Mouse (Mus musculus) kidney, adult 2 months (tissue): ENCODE results near the gene Igfbp4. TPM values are rescaled to one million over a fixed set of nuclear protein-coding genes. Genes with fewer than 3 reads are reported as not detected.

Experiments
- DNase-seq: peaks from one replicate; pipeline ENCODE4 v3.0.0; 2021
- H3K27ac ChIP-seq: fragments of 200-500 bp; 2 replicates; pipeline ENCODE4 v1.5.1; 2012; ENCODE audit warnings: low read depth, low read length, control low read depth, inconsistent platforms; ENCODE audit not compliant: insufficient read depth
- H3K27me3 ChIP-seq: fragments of 200-500 bp; replicated peaks from 2 replicates; pipeline ENCODE4 v1.6.1; 2012; ENCODE audit warnings: mild to moderate bottlenecking, moderate library complexity, low read length, inconsistent platforms; ENCODE audit not compliant: control insufficient read depth, insufficient read depth
- H3K36me3 ChIP-seq: fragments of 200-500 bp; 2 replicates; pipeline ENCODE4 v1.6.1; 2012; ENCODE audit warnings: mild to moderate bottlenecking, moderate library complexity, low read length, inconsistent platforms; ENCODE audit not compliant: control insufficient read depth, insufficient read depth
- H3K4me1 ChIP-seq: fragments of 200-500 bp; 2 replicates; pipeline ENCODE4 v1.6.1; 2011; ENCODE audit warnings: low read length; ENCODE audit not compliant: control insufficient read depth, insufficient read depth
- H3K4me3 ChIP-seq: fragments of 200-500 bp; 2 replicates; pipeline ENCODE4 v1.5.1; 2011; ENCODE audit warnings: mild to moderate bottlenecking, low read depth, low read length, control low read depth; ENCODE audit not compliant: insufficient read depth
- CTCF ChIP-seq: fragments of 200-500 bp; conservative IDR thresholded peaks from 2 replicates; pipeline ENCODE4 v1.5.1; 2011; ENCODE audit warnings: low read depth, mild to moderate bottlenecking, control low read depth, low read length, moderate library complexity, mixed read lengths; ENCODE audit not compliant: insufficient read depth, insufficient read length
- POLR2A ChIP-seq: fragments of 200-500 bp; IDR thresholded peaks from one replicate; pipeline ENCODE4 v1.6.1; 2011; ENCODE audit warnings: low read depth, low read length, control low read depth
- WGBS: fragments of 180-500 bp; shearing (Covaris S2); methylation state at CpG from one replicate; pipeline ENCODE4 v1.1.7; 2018; 5-methylcytosine and 5-hydroxymethylcytosine counted together
- polyA plus RNA-seq: library from polyadenylated mRNA; depleted of rRNA; stranded (reverse); fragments of >200 nt; gene quantifications from 2 replicates; pipeline ENCODE4 v1.2.3, GENCODE M21; 2012

Gene Igfbp4
- polyA plus RNA-seq, 1 experiment, result 1,152 TPM

GRCm38 (mm10) chr11:99060435-99060834 is 19.4 kb downstream of the Igfbp4 start:
- H3K27ac ChIP-seq, result no peak overlapping the region
- H3K27me3 ChIP-seq, result no peaks in the 10 kb centered on the region
- no peaks in the 10 kb centered on the region for H3K36me3 ChIP-seq
- no peaks in the 10 kb centered on the region for H3K4me1 ChIP-seq
- no peak for DNase-seq
- H3K4me3 ChIP-seq, result no peak overlapping the region
- 66% methylated on average over 3 of the region's 3 CpGs for WGBS
- no peak for TF ChIP-seq CTCF
- TF ChIP-seq POLR2A, result no peak

- Histone ChIP-seq H3K36me3 (no peaks in the 10 kb centered on the region), H3K4me3 (no peak overlapping the region), H3K4me1 (no peaks in the 10 kb centered on the region), H3K27me3 (no peaks in the 10 kb centered on the region), H3K27ac (no peak overlapping the region)
- 96% methylated on average over 7 of the region's 7 CpGs for WGBS
- no peak for DNase-seq
- TF ChIP-seq POLR2A, result no peak
- no peak for TF ChIP-seq CTCF
Observed at GRCm38 (mm10) chr11:99062661-99063060, 21.6 kb downstream of the Igfbp4 start.

GRCm38 (mm10) chr11:99063406-99064131 is 22.5 kb downstream of the Igfbp4 start:
- DNase-seq, result no peak
- Histone ChIP-seq H3K4me3 (no peak overlapping the region), H3K4me1 (no peaks in the 10 kb centered on the region), H3K27ac (no peak overlapping the region), H3K36me3 (no peaks in the 10 kb centered on the region), H3K27me3 (no peaks in the 10 kb centered on the region)
- TF ChIP-seq POLR2A, result no peak
- TF ChIP-seq CTCF, result no peak
- 88% methylated on average over 8 of the region's 8 CpGs for WGBS

GRCm38 (mm10) chr11:99065353-99065752 is 24.3 kb downstream of the Igfbp4 start:
- Histone ChIP-seq H3K27me3 (no peaks in the 10 kb centered on the region), H3K27ac (no peak overlapping the region), H3K36me3 (no peaks in the 10 kb centered on the region), H3K4me3 (no peak overlapping the region), H3K4me1 (no peaks in the 10 kb centered on the region)
- TF ChIP-seq CTCF (no peak), POLR2A (no peak)
- DNase-seq, result no peak
- WGBS, result 84% methylated on average over 3 of the region's 3 CpGs

DNA sequence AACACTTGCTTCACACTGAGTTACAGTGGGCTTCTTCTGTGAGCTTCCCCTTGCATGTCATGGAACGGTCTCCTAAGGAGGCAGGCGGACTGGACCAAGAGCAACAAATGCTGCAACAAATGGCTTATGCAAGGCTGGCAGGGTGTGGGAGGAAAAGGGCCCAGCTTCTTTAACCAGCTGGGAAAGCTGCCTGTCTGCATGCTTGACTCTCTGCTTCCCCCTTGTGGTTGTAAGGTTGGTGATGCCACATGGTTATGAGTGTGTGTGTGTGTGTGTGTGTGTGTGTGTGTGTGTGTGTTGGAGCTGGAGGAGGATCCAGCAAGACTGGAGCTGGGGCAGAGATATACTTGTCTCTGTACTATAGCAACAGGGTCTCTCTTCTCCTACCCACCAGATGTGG is 24.9 kb downstream of the Igfbp4 start:
- Histone ChIP-seq H3K4me1 (no peaks in the 10 kb centered on the region), H3K4me3 (no peak overlapping the region), H3K27ac (no peak overlapping the region), H3K27me3 (no peaks in the 10 kb centered on the region), H3K36me3 (no peaks in the 10 kb centered on the region)
- WGBS, result 10% methylated on average over 2 of the region's 2 CpGs
- TF ChIP-seq POLR2A (no peak), CTCF (peak; percentile 95)
- peak; percentile 94 for DNase-seq

DNA sequence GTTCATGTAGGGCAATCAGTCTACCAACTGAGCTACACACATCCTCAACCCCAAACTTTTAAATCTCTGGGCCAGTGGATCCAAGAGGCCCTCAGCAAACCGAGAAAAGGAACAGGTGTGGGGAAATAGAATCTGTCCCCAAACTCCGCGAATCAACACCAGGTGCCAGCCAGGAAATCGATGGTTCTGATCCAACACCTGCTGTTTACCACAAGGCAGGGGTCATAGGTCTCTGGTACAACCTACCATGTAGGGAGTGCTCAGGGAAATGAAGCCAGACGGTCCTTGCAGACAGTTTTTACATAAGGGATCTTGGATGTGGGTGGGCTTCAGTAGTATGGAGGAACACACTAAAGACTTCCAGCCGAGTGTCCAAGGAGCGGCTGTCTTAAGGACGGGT is 26.5 kb downstream of the Igfbp4 start:
- 92% methylated on average over 8 of the region's 8 CpGs for WGBS
- Histone ChIP-seq H3K27ac (no peak overlapping the region), H3K4me1 (no peaks in the 10 kb centered on the region), H3K27me3 (no peaks in the 10 kb centered on the region), H3K36me3 (no peaks in the 10 kb centered on the region), H3K4me3 (no peak overlapping the region)
- TF ChIP-seq POLR2A, result no peak
- TF ChIP-seq CTCF, result no peak
- no peak for DNase-seq

GRCm38 (mm10) chr11:99068455-99068854 is 27.4 kb downstream of the Igfbp4 start:
- WGBS, result 89% methylated on average over 5 of the region's 5 CpGs
- no peaks in the 10 kb centered on the region for H3K4me1 ChIP-seq
- no peak overlapping the region for H3K27ac ChIP-seq
- no peaks in the 10 kb centered on the region for H3K27me3 ChIP-seq
- H3K4me3 ChIP-seq, result no peak overlapping the region
- H3K36me3 ChIP-seq, result no peaks in the 10 kb centered on the region
- TF ChIP-seq POLR2A (no peak), CTCF (no peak)
- no peak for DNase-seq

DNA sequence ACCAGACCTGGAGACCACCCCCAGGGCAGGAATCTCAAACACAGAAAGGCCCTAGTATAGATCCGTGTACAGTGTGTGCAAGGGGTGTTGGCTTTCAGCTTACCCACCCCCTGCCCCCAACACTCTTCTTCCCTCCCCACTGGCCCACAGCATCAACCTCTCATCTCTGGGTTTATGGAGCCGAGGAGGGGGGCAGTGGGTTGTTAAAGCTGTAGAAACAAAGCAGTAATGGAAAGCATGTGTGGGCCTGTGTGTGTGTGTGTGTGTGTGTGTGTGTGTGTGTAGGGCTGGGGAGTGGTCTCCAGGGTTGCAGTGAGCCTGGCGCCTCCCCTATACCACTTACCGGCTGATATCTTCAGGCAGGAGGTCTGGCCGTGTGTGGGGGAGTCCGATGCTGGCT is 30.8 kb downstream of the Igfbp4 start:
- no peaks in the 10 kb centered on the region for H3K4me1 ChIP-seq
- WGBS, result 54% methylated on average over 6 of the region's 6 CpGs
- H3K27ac ChIP-seq, result no peak overlapping the region
- H3K27me3 ChIP-seq, result no peaks in the 10 kb centered on the region
- no peak for TF ChIP-seq POLR2A
- no peak for TF ChIP-seq CTCF
- no peaks in the 10 kb centered on the region for H3K36me3 ChIP-seq
- DNase-seq, result no peak
- H3K4me3 ChIP-seq, result no peak overlapping the region
